Mouse (Mus musculus): Measurements from ENCODE around the gene Tnfrsf17.
"Not testable (repeated sequence)": the region's sequence is repeated elsewhere in the genome, so short reads cannot be mapped to it uniquely, and the experiment has no call there.

The Tnfrsf17 gene

GRCm38 (mm10) chr16:11313512-11313911 is at the start of gene Tnfrsf17:
Tnfrsf17 (plus strand) TSS chr16:11313812.
- no peak for DNase-seq

DNA sequence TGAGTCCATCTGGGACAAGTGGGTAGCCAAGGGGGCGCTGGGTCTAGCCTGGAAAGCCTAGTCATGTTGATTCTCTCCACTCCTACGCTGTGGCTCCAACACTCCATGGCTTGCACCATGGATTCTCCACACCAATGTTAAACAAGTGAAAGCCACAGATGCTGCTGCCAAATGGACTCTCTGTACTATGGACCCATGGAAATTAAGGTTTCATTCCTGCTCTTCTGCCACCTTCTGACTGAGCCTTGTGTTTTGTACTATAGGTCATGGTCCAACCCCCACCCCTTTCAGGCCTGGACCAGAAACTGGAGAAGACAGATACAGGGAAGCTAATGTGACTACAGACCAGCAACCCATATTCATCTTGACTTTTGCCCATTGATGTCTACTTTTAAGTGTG is 47.1 kb upstream of the Tnfrsf17 start:
- DNase-seq = no peak

DNA sequence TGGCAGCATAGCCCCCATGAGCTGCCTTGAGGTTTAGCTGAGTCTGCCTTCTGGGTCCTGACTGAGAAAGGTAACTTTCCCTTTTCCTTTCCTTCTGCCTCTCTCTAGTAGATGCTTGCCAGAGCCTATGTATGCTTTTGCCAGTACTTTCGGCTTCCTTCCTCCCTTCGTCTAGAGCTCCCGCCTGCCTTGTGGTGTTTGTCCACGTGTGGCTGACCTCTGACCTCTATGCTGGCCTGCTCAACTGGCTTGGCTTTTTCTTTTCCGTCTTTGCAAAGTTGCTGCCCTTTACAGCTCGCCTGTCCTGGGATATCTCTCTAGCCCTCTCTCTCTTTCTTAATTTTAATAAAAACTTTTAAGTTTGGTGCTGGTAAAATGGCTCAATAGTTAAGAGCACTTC is 43.8 kb upstream of the Tnfrsf17 start:
- no peak for DNase-seq

DNA sequence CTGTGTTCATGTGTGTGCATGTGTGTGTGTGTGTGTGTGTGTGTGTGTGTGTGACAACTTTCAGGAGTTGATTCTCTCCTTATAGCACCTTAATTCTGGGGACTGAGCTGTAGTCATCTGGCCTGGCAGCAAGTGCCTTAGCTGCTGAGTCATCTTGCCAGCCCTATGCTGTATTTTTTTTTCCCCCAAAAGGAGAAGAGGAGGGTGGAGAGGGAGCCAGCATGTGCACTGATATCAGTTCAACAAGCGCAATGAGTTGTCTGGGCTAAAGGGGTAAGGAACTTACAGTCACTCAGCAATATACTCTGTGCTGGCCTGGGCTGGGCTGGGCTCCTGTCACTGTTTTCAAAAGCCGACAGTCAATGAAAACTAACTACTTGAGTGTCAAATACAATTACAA is 43.0 kb upstream of the Tnfrsf17 start:
- no peak for DNase-seq

DNA sequence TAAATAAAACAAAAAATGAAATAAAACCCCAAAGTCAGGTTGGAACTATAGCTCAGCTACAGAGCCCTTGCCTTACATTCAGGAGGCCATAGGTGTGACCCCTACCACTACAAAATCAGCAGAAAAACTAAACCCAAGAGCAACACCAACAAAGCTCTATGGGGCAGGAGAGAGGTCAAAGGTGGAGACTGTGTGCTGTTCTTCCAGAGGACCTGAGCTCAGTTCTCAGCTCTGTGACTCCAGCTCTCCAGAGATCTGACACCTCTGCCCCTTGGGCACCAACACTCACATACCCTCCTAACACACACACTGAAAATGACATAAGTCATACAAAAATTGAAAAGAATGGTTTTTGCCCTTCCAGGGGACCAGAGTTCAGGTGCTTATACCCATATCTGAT is 42.5 kb upstream of the Tnfrsf17 start:
- no peak for DNase-seq

- no peak for DNase-seq
Measured at GRCm38 (mm10) chr16:11276888-11277287, 36.7 kb upstream of the Tnfrsf17 start.

- no peak for DNase-seq
Measured at GRCm38 (mm10) chr16:11278778-11279177, 34.8 kb upstream of the Tnfrsf17 start.

DNA sequence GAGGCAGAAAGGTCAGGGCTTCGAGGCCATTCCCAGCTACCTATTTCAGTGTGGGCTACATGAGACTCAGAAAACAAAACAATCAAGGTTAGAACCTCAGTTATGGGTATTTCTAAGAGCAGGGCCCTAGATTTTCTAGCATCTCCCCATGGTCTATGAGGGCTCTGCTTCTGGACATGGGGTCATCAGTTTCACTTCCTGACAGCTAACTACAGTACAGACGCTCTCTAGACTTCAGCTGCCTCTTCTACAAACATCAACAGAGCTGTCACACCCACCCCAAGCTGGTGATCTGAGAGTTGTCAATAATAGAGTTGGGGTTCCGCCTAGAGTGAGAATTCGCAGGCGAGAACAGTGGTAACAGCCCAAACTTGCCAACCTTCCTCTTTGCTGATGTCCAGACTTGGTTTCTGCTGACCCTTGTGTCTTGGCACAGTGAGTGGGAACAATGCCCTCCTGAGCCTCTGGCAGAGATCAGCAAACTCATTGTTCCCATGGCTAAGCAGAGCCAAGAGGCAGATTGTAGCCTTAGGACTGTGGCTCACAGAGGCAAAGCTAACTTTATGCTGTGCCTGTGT is 30.9 kb upstream of the Tnfrsf17 start:
- DNase-seq = no peak

DNA sequence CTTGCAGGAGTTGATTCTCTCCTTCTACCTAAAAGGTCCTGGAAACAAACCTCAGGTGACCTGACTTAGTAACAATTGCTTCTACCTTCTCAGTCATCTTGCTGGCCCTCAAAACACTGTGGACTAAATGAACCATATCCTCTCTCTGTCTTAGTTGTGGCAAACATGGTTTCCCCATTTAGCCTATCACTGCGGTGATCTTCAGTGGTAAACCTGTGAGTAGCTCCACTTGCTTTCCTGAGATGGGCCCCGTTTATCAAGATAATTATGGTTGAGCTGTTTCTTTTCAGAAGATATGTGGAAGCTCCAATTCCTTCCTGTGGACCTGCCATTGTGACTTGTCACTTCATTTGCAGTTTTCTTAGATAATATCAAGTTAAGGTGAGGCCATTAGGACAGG is 28.7 kb upstream of the Tnfrsf17 start:
- no peak for DNase-seq

GRCm38 (mm10) chr16:11285949-11286348 is 27.7 kb upstream of the Tnfrsf17 start:
- DNase-seq = no peak

DNA sequence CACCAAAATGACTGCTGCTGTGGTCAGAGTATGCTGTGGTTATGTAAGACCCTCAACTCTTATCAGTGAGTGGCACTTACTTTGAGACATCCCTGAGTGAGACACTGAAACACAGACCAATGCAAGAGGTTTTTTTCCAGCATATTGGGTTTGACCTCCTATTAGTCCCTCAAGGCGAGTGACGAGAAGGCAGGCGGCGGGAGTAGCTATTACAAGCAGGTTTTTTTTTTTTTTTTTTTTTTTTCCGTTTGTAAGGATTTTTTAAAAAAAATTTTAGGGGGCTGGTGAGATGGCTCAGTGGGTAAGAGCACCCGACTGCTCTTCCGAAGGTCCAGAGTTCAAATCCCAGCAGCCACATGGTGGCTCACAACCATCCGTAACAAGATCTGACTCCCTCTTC is 24.7 kb upstream of the Tnfrsf17 start:
- DNase-seq = not testable (repeated sequence)

GRCm38 (mm10) chr16:11295583-11295982 is 18.0 kb upstream of the Tnfrsf17 start:
- not testable (repeated sequence) for DNase-seq

DNA sequence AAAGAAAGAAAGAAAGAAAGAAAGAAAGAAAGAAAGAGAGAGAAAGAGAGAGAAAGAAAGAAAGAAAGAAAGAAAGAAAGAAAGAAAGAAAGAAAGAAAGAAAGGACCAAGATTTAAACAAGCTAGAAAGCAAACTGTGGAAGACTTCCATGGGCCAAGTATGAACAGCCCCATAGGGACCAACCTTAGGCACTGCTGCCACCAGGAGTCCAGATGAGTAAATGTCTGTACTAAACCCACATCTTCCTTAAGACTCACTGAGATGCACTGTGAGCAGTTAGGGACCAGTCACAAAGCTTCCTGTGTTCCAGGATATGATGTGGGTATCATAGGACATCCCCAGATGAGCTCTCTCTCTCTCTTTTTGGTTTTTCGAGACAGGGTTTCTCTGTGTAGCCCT is 15.9 kb upstream of the Tnfrsf17 start:
- DNase-seq = not testable (repeated sequence)

- no peak for DNase-seq
Measured at GRCm38 (mm10) chr16:11303741-11304140, 9.9 kb upstream of the Tnfrsf17 start.

- DNase-seq = no peak
Measured at GRCm38 (mm10) chr16:11305531-11305930, 8.1 kb upstream of the Tnfrsf17 start.

DNA sequence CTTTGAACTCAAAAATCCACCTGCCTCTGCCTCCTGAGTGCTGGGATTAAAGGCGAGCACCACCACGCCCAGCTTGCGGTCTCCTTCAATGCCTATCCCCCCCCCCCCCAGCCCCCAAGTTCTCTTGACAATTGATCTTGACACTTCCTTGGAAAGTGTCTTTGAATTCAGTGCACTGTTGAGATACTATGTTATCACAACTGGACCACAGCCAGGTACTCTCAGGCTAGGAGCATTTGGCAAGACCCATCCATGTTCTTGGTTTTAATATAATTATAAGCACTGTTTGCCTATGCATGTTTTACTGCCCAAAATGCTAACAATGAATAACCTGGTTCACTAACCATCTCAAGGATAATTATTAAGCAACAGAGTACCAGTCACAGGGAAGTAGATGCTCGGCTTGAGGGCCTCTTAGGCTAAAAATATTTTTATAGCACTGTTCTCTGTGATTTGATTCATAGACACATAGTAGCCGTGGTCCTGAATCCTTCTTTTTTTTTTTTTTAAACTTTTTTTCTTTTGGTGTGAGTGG is 2.2 kb downstream of the Tnfrsf17 start:
- DNase-seq = peak; percentile 48

DNA sequence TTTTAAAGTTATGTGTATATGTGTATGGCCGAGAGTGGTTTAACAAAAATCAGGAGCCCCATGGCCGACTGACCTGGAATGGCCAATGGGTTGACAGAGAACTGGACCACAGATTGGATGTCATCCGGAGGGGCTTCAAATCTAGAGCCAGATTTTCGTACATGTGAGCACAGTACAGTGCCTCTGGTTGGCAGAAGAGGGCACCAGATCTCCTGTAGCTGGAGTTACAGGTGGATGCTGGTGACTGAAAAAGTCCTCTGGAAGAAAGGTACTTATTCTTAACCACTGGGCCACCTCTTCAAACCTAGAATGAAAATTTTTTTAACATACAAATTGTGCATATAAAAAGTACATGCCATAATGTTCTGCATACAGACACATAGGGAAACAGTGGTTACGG is 3.1 kb downstream of the Tnfrsf17 start:
- DNase-seq = no peak

DNA sequence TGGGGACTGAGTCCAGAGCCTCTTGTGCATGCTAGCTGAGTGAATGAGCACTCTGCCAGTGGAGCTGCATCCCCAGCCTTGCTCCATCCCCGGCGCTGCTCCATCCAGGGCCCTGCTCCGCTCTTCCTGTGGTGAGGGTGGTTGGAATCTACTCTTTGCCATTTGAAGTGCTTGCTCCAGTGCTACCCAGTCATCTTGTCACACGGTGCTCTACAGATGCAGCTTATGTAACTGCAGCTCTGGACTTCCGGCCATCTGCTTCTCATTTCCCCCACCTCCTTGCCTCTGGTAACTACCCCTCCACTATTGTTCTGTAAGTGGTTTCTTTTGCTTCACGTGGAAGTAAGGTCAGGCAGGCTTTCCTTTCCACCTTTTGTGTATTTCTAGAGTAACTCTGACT is 3.7 kb downstream of the Tnfrsf17 start:
- peak; percentile 5 for DNase-seq

- DNase-seq = peak; percentile 99
Measured at GRCm38 (mm10) chr16:11322409-11323323, 9.1 kb downstream of the Tnfrsf17 start, which contains the start of gene Snx29. Snx29 (plus strand) TSS chr16:11322908.

GRCm38 (mm10) chr16:11323324-11324051 is 9.9 kb downstream of the Tnfrsf17 start:
- peak; percentile 13 for DNase-seq

DNA sequence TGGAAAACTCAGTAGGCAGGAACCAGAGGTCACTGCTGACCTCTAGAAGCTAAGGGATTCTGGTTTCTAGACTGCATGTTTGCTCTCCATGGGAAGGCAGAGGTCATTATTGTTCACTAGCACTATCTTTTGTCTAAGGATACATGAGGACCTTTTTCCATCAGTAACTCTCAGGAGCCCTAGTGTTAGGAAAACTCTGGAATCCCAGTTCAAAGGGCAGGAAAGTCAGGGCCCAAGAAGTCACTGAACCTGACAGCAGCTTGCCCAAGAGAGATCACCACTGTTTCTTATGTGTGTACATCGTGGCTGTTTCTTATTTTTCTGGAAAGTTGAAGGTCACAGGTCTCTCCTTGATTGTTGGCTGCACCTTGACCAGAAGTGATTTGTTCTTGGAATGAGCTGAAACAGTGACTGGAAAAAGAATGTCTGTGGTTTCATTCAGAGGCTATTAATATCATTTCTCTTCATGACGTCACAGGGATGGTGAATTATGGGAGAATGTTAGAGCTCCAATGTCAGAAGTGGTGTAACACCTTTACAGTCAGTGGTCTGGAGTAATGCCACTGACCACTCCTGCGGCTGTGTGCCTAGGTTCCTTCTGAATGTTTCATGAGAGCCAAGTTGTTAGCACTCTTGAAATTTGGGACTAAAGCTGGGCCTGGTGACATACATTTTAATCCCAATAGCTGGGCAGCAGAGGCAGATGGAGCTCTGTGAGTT is 16.6 kb downstream of the Tnfrsf17 start:
- no peak for DNase-seq

DNA sequence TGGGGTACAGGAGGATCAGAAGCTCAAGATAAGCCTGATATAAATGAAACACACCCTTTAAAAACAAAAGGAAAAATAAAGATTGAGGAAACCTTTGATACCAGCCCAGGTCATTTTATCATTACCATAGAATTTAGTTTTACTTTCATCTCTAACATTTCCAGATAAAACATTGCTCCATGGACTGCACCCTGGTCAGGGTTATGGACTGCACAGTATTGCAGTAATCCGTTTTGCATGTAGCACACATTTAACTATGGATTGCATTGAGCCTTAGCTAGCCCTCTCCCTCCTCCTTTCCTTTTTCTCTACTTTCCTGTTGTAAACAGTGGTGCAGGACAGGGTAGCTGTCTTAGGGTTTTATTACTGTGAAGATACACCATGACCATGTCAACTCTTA is 17.4 kb downstream of the Tnfrsf17 start:
- DNase-seq = no peak
